Mouse (Mus musculus) megakaryocyte, embryonic 14.5 days (primary cell): ENCODE measurements around the gene Tdrd7.

Experiments used
- FLI1 ChIP-seq: IDR thresholded peaks from 2 replicates; pipeline ENCODE4 v1.6.1; 2012; ENCODE audit warnings: low read length, inconsistent platforms, mixed read lengths
- GATA1 ChIP-seq: IDR thresholded peaks from 3 replicates; pipeline ENCODE4 v1.6.1; 2012; ENCODE audit warnings: mixed read lengths, low read length, inconsistent platforms, borderline replicate concordance

- TF ChIP-seq FLI1, result no peak
- no peak for TF ChIP-seq GATA1
Measured at GRCm38 (mm10) chr4:46040594-46041192, 75.6 kb downstream of the Tdrd7 start.
